Mouse (Mus musculus) embryonic fibroblast, embryonic 13.5 days (primary cell): ENCODE data around the gene Smyd1.

Experiments
- CTCF ChIP-seq: IDR thresholded peaks from 2 replicates; pipeline ENCODE4 v1.5.1; 2011; ENCODE audit warnings: mild to moderate bottlenecking, control low read depth, low read length, moderate library complexity, borderline replicate concordance; ENCODE audit not compliant: insufficient read depth
- POLR2A ChIP-seq: IDR thresholded peaks from 2 replicates; pipeline ENCODE4 v1.6.1; 2011; ENCODE audit warnings: low read depth, mild to moderate bottlenecking, control low read depth, low read length, moderate library complexity

GRCm38 (mm10) chr6:71224184-71224943 is 97.7 kb downstream of the Smyd1 start:
- no peak for TF ChIP-seq CTCF
- no peak for TF ChIP-seq POLR2A
